ENCODE assay signal across 9 mouse cellular contexts in the genomic region with DNA sequence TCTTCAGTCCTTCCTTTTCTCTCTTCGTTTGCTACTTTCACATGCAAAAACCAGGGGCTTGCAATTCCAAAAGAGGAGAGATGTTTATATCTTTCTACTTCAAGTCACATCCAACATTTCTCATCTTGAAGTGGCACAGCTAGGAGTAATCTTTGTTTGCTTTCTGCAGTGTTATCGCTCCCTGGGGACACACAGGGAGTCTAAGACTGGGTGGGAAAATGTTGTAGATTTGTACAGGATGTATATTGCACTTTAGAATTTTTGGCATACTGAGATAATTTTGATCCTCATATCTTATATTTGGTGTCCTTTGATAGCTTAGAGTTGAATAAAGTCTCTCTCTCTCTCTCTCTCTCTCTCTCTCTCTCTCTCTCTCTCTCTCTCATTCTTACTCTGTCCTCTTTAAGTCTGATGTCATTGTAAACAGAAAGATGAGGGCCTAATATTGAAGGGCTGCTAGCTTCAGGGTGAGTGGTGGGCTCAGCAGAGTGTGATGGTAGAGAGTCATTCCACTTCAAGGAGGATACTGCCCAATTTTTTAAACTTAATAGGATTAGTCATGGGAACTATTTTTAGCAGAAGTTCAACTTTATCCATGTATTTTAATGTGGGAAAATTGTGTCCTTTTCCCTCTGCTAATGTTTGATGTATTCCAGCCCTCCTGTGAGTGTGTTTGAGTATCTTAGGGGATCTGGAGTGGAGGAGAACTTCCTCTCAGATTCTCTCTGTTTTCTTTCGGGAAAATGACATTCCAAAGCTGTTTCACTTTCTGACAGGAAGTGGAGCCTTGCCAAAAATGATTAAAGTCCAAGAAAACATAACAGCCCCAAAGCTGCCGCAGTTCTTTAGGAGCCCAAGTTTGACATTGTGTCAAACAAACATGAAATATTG.
DNase-seq lines count a peak whose midpoint lies in the region; ATAC-seq and TF ChIP-seq lines count a peak whose summit lies in the region.
"Had no signal": no experiment of that assay in that cellular context is flagged by ENCODE, and none has a peak within 500 bp of the region (broad histone marks: within the 10 kb centered on the region; RNA-seq: fewer than 3 reads in every experiment).

No protein-coding gene starts in this region.

- no peaks in the 10 kb centered on the region for H3K36me3 ChIP-seq in midbrain, embryonic 10.5 days
- no peaks in the 10 kb centered on the region for H3K36me3 ChIP-seq in midbrain, embryonic 13.5 days
- H3K36me3 ChIP-seq in myocyte (ENCODE audit: control insufficient read depth, insufficient read depth) = no peaks in the 10 kb centered on the region
- H3K36me3 ChIP-seq: embryonic facial prominence, embryonic 15.5 days had no signal

- H3ac ChIP-seq in myocyte (ENCODE audit: control insufficient read depth, insufficient read length) = no peak overlapping the region

- no peaks in the 10 kb centered on the region for H3K27me3 ChIP-seq in midbrain, embryonic 10.5 days (ENCODE audit: low read depth, poor library complexity, severe bottlenecking)
- H3K27me3 ChIP-seq in midbrain, embryonic 13.5 days = no peaks in the 10 kb centered on the region
- H3K27me3 ChIP-seq in myocyte (ENCODE audit: control insufficient read depth, insufficient read depth, insufficient read length) = no peaks in the 10 kb centered on the region
- H3K27me3 ChIP-seq: embryonic facial prominence, embryonic 15.5 days had no signal

- peaks cover 16% of the 10 kb centered on the region for H3K4me1 ChIP-seq in midbrain, embryonic 10.5 days
- H3K4me1 ChIP-seq in midbrain, embryonic 13.5 days (replicated peaks) = no peaks in the 10 kb centered on the region; the same call in 1 of the 2 replicates
- H3K4me1 ChIP-seq: embryonic facial prominence, embryonic 15.5 days had no signal

- no peak overlapping the region for H3K4me3 ChIP-seq in midbrain, embryonic 10.5 days
- H3K4me3 ChIP-seq in midbrain, embryonic 13.5 days (replicated peaks) = no peak overlapping the region
- H3K4me3 ChIP-seq in myocyte = no peak overlapping the region
- H3K4me3 ChIP-seq: embryonic facial prominence, embryonic 15.5 days had no signal

- no peaks in the 10 kb centered on the region for H3K9me3 ChIP-seq in midbrain, embryonic 10.5 days (replicated peaks)
- H3K9me3 ChIP-seq in midbrain, embryonic 13.5 days = no peaks in the 10 kb centered on the region
- H3K9me3 ChIP-seq: embryonic facial prominence, embryonic 15.5 days had no signal

- 74% methylated on average over 4 of the region's 4 CpGs for WGBS in midbrain, embryonic 10.5 days
- WGBS in midbrain, embryonic 13.5 days = 48% methylated on average over 4 of the region's 4 CpGs

- H3K9ac ChIP-seq in midbrain, embryonic 13.5 days (replicated peaks) = no peak overlapping the region
- H3K9ac ChIP-seq: embryonic facial prominence, embryonic 15.5 days had no signal

- H3K4me2 ChIP-seq in midbrain, embryonic 13.5 days (replicated peaks) = no peak overlapping the region
- peak overlapping the region; percentile 66 for H3K4me2 ChIP-seq in myocyte (ENCODE audit: low read depth)
- H3K4me2 ChIP-seq: embryonic facial prominence, embryonic 15.5 days had no signal

- H3K79me2 ChIP-seq in myocyte (ENCODE audit: control insufficient read depth, insufficient read depth) = no peaks in the 10 kb centered on the region

- DNase-seq in adrenal gland, adult 2 months = peak; percentile 12
- no peak for DNase-seq in adrenal gland, adult 8-10 months
- DNase-seq in midbrain, embryonic 10.5 days (ENCODE audit: low spot score) = no peak
- peak; percentile 19 to 50 for DNase-seq in kidney, adult 8-10 months
- no peak for DNase-seq in natural killer cell, adult 2 months (ENCODE audit: low spot score in 2 of 2)
- no peak for DNase-seq in left cerebral cortex, adult 9 months (ENCODE audit: low spot score in 2 of 2)

- ATAC-seq in midbrain, embryonic 13.5 days = no peak

- TF ChIP-seq POLR2A in myocyte (IDR thresholded peaks at IDR 0.05; ENCODE audit: insufficient read length, low read depth) = no peak

- peak overlapping the region; percentile 28; the same call in 1 of the 2 replicates for H3K27ac ChIP-seq in midbrain, embryonic 10.5 days (replicated peaks)
- no peak overlapping the region for H3K27ac ChIP-seq in midbrain, embryonic 13.5 days
- H3K27ac ChIP-seq: embryonic facial prominence, embryonic 15.5 days had no signal

TF ChIP-seq in myocyte, 11 proteins besides CTCF, POLR2A, EP300 and RAD21:
- TF ChIP-seq REST (IDR thresholded peaks at IDR 0.05; ENCODE audit: insufficient read depth, insufficient read length) = no peak

Comparison
In these comparisons a context has a peak if more than half of its experiments do, and no peak if none do; other contexts are left out.
1. DNase-seq: peak in adrenal gland, adult 2 months (single experiment) and kidney, adult 8-10 months (2 of 2); none in adrenal gland, adult 8-10 months (single experiment), midbrain, embryonic 10.5 days (single experiment), natural killer cell, adult 2 months (0 of 2) and left cerebral cortex, adult 9 months (0 of 2).